Mouse (Mus musculus) ES-E14 (cell line): ENCODE measurements around the gene Cyp2s1. TPM values are rescaled to one million over a fixed set of nuclear protein-coding genes. Genes with fewer than 3 reads are reported as not detected.

Source experiments
- DNase-seq: peaks from one replicate; pipeline ENCODE4 v3.0.0-alpha.2; 2013; ENCODE audit warnings: low read depth, low spot score
- H3K27ac ChIP-seq: 2 replicates; pipeline ENCODE4 v1.5.1; 2012; ENCODE audit warnings: low read depth, mild to moderate bottlenecking, low read length, moderate library complexity, mixed read lengths; ENCODE audit not compliant: poor library complexity, insufficient read depth, severe bottlenecking
- H3K36me3 ChIP-seq: 2 replicates; pipeline ENCODE4 v1.6.1; 2012; ENCODE audit warnings: mild to moderate bottlenecking, low read length, moderate library complexity, mixed read lengths; ENCODE audit not compliant: control insufficient read depth, poor library complexity, insufficient read depth, severe bottlenecking
- H3K4me1 ChIP-seq, 2 experiments: fragments of 150-350 bp in 1 of 2; sonication (generic) in 1 of 2; 2 replicates each; pipeline ENCODE4 v1.6.1; 2012; ENCODE audit warnings: low read length in 2 of 2, mild to moderate bottlenecking in 1 of 2, mixed read lengths in 1 of 2; ENCODE audit not compliant: control insufficient read depth in 2 of 2, insufficient read depth in 2 of 2, poor library complexity in 1 of 2
- H3K4me3 ChIP-seq, 2 experiments: fragments of 150-350 bp in 1 of 2; sonication (generic) in 1 of 2; 2 replicates each; pipeline ENCODE4 v1.5.1; 2012; ENCODE audit warnings: low read length in 2 of 2, low read depth in 1 of 2, mild to moderate bottlenecking in 1 of 2, mixed read lengths in 1 of 2; ENCODE audit not compliant: insufficient read depth in 1 of 2, poor library complexity in 1 of 2, severe bottlenecking in 1 of 2
- H3K9ac ChIP-seq: 2 replicates; pipeline ENCODE4 v1.6.1; 2012; ENCODE audit warnings: low read depth, mild to moderate bottlenecking, low read length, mixed read lengths; ENCODE audit not compliant: poor library complexity, insufficient read depth, severe bottlenecking
- H3K9me3 ChIP-seq: fragments of 150-350 bp; sonication (generic); 2 replicates; pipeline ENCODE4 v1.6.1; 2012; ENCODE audit warnings: low read depth, mild to moderate bottlenecking, low read length; ENCODE audit not compliant: control insufficient read depth, insufficient read depth
- CHD2 ChIP-seq: IDR thresholded peaks from 2 replicates; pipeline ENCODE4 v1.6.1; 2014; ENCODE audit warnings: mild to moderate bottlenecking, low read depth, low read length, inconsistent platforms
- HCFC1 ChIP-seq: IDR thresholded peaks from 2 replicates; pipeline ENCODE4 v1.6.1; 2012; ENCODE audit warnings: low read length, inconsistent platforms, borderline replicate concordance; ENCODE audit not compliant: insufficient read depth
- MAFK ChIP-seq: IDR thresholded peaks from 2 replicates; pipeline ENCODE4 v1.6.1; 2014; ENCODE audit warnings: mild to moderate bottlenecking, low read depth, low read length, inconsistent platforms; ENCODE audit not compliant: insufficient read depth
- ZC3H11A ChIP-seq: IDR thresholded peaks from 2 replicates; pipeline ENCODE4 v1.6.1; 2012; ENCODE audit warnings: low read depth, mild to moderate bottlenecking, inconsistent platforms, low read length, borderline replicate concordance
- ZNF384 ChIP-seq: IDR thresholded peaks from 2 replicates; pipeline ENCODE4 v1.6.1; 2012; ENCODE audit warnings: low read depth, low read length, inconsistent platforms
- in situ Hi-C, 2 experiments: fragments of 600-800 bp; cut with MboI; formaldehyde crosslinking; loops; one replicate each; pipeline ENCODE4 v1.15.1; 2025; ENCODE audit warnings: low sequenced_read_pairs in 2 of 2, inconsistent platforms in 1 of 2; ENCODE audit not compliant: unreplicated experiment in 2 of 2
- total RNA-seq: library from RNA; depleted of rRNA; stranded (reverse); fragments of 300-350 nt; gene quantifications from 2 replicates; pipeline ENCODE4 v1.2.3, GENCODE M21; 2012

Cyp2s1 gene
- total RNA-seq, 1 experiment: 11.2 TPM

GRCm38 (mm10) chr7:25786974-25787373 lies 29.7 kb downstream of the Cyp2s1 start:
- Histone ChIP-seq H3K4me1 (peaks cover 0 to 4% of the 10 kb centered on the region in 2 experiments; a peak in 1 of 4 replicates), H3K36me3 (no peaks in the 10 kb centered on the region), H3K4me3 (no peak overlapping the region), H3K27ac (no peak overlapping the region), H3K9ac (no peak overlapping the region), H3K9me3 (no peaks in the 10 kb centered on the region)
- in situ Hi-C loops: no loop called here
- TF ChIP-seq ZC3H11A: no peak
- no peak for DNase-seq

GRCm38 (mm10) chr7:25785752-25786151 lies 31.0 kb downstream of the Cyp2s1 start:
- TF ChIP-seq HCFC1: no peak
- TF ChIP-seq ZNF384: no peak
- no peak for TF ChIP-seq ZC3H11A
- TF ChIP-seq MAFK: no peak
- no peak for TF ChIP-seq CHD2
- in situ Hi-C loops: no loop called here
- Histone ChIP-seq H3K9me3 (no peaks in the 10 kb centered on the region), H3K27ac (no peak overlapping the region), H3K9ac (no peak overlapping the region), H3K4me3 (no peak overlapping the region), H3K36me3 (no peaks in the 10 kb centered on the region), H3K4me1 (peaks cover 0 to 4% of the 10 kb centered on the region in 2 experiments; a peak in 1 of 4 replicates)
- DNase-seq: no peak

- no peak overlapping the region for H3K27ac ChIP-seq
Observed at GRCm38 (mm10) chr7:25784808-25785207, 31.9 kb downstream of the Cyp2s1 start.

GRCm38 (mm10) chr7:25783746-25784145 lies 33.0 kb downstream of the Cyp2s1 start:
- H3K4me3 ChIP-seq: no peak overlapping the region
- peaks cover 3 to 10% of the 10 kb centered on the region in 2 experiments; a peak in 3 of 4 replicates for H3K4me1 ChIP-seq
- TF ChIP-seq CHD2 (no peak), ZC3H11A (no peak), ZNF384 (no peak), MAFK (no peak), HCFC1 (no peak)
- no peaks in the 10 kb centered on the region for H3K36me3 ChIP-seq
- no peak for DNase-seq
- no peak overlapping the region for H3K9ac ChIP-seq
- H3K9me3 ChIP-seq: no peaks in the 10 kb centered on the region
- in situ Hi-C loops: no loop called here
- no peak overlapping the region for H3K27ac ChIP-seq

More at GRCm38 (mm10) chr7:25784808-25785207, 31.9 kb downstream of the Cyp2s1 start:
- peaks cover 0 to 4% of the 10 kb centered on the region in 2 experiments; a peak in 1 of 4 replicates for H3K4me1 ChIP-seq
- no peaks in the 10 kb centered on the region for H3K36me3 ChIP-seq
- no peak overlapping the region for H3K9ac ChIP-seq
- H3K4me3 ChIP-seq: no peak overlapping the region
- in situ Hi-C loops: no loop called here
- TF ChIP-seq CHD2 (no peak), MAFK (no peak), ZNF384 (no peak), ZC3H11A (no peak), HCFC1 (no peak)
- DNase-seq: no peak
- H3K9me3 ChIP-seq: no peaks in the 10 kb centered on the region

- in situ Hi-C loops: no loop called here
- no peak for DNase-seq
- no peak overlapping the region for H3K9ac ChIP-seq
- H3K9me3 ChIP-seq: no peaks in the 10 kb centered on the region
- no peak overlapping the region for H3K27ac ChIP-seq
- no peak for TF ChIP-seq ZNF384
- no peak for TF ChIP-seq MAFK
- TF ChIP-seq CHD2: no peak
- TF ChIP-seq HCFC1: no peak
- no peak for TF ChIP-seq ZC3H11A
- no peaks in the 10 kb centered on the region for H3K36me3 ChIP-seq
- H3K4me3 ChIP-seq: no peak overlapping the region
- peaks cover 3 to 10% of the 10 kb centered on the region in 2 experiments; a peak in 3 of 4 replicates for H3K4me1 ChIP-seq
Observed at GRCm38 (mm10) chr7:25782744-25783143, 34.0 kb downstream of the Cyp2s1 start.
